Comparison of ENCODE assay signal across 8 mouse cellular contexts in the genomic region with DNA sequence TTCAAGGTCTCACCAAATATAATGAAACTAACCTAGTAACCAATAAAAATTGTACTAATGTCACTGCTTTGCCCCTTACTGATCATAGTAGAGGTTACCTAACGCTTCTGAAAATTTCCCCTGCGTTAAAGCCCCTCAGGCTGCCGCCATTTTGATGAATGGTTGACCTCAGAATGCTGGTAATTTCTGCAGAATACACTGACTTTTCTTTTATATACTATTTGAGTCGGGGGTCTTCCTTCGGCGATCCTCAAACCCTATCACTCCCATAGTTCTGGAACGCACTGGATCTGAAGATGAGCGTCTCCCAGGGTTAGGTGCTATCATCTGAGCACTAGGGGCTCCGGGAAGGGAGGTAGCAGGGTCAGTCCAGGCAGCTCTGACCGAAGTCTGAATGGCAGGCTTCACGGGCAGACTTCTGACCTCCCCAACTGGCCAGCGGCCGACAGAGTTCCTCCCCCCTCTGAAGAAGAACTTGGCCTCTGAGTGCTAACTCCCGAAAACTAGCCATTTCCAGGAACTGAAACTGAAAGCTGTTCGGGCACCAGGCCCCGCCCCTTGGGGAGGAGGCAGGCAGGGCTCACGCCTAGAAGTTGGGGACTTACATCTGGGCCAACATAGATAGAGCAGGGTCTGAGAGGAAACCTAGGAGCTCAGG. TPM values are rescaled to one million over a fixed set of nuclear protein-coding genes. Genes with fewer than 3 reads are reported as not detected.
DNase-seq lines count a peak whose midpoint lies in the region; ATAC-seq and TF ChIP-seq lines count a peak whose summit lies in the region.

No protein-coding gene starts in this region.

- peaks cover 7 to 37% of the 10 kb centered on the region in 2 experiments for H3K4me1 ChIP-seq in MEL (ENCODE audit: control insufficient read depth in 1 of 2, insufficient read depth in 2 of 2, low read length in 2 of 2)
- no peaks in the 10 kb centered on the region for H3K4me1 ChIP-seq in cortical plate, adult 2 months (ENCODE audit: control insufficient read depth, insufficient read depth, low read length)
- no peaks in the 10 kb centered on the region for H3K4me1 ChIP-seq in hindbrain, embryonic 14.5 days (replicated peaks; ENCODE audit: control insufficient read depth, insufficient read depth, low read length)

- H3K79me2 ChIP-seq in MEL (ENCODE audit: control insufficient read depth, insufficient read depth, low read length, poor library complexity) = peaks cover 2% of the 10 kb centered on the region; the same call in 1 of the 2 replicates

- H3K4me2 ChIP-seq in hindbrain, embryonic 14.5 days (replicated peaks) = peak overlapping the region; percentile 33

- H3K9me3 ChIP-seq in MEL (replicated peaks; ENCODE audit: insufficient read depth, low read length) = no peaks in the 10 kb centered on the region
- H3K9me3 ChIP-seq in hindbrain, embryonic 14.5 days (ENCODE audit: control insufficient read depth, low read length) = no peaks in the 10 kb centered on the region

- H3K9ac ChIP-seq in MEL (ENCODE audit: control insufficient read depth, low read depth, low read length, poor library complexity, severe bottlenecking) = peak overlapping the region; percentile 88
- H3K9ac ChIP-seq in hindbrain, embryonic 14.5 days = no peak overlapping the region

- 0 out of 4 replicates have a peak, but pooled peaks of 1 of the 2 experiments have one; percentile 25 for TF ChIP-seq EP300 in MEL (IDR thresholded peaks at IDR 0.05; ENCODE audit: low read depth in 1 of 2, low read length in 2 of 2)

- peak overlapping the region; percentile 84 to 96 for H3K4me3 ChIP-seq in MEL (ENCODE audit: control insufficient read depth in 1 of 2, insufficient read depth in 1 of 2, low read depth in 2 of 2, low read length in 2 of 2)
- peak overlapping the region; percentile 51 for H3K4me3 ChIP-seq in cortical plate, adult 2 months (ENCODE audit: insufficient read depth, low read length)
- no peak overlapping the region for H3K4me3 ChIP-seq in hindbrain, embryonic 14.5 days (replicated peaks; ENCODE audit: low read length)

- no peaks in the 10 kb centered on the region for H3K27me3 ChIP-seq in MEL (ENCODE audit: control insufficient read depth in 1 of 2, insufficient read depth in 2 of 2, low read length in 2 of 2)
- H3K27me3 ChIP-seq in hindbrain, embryonic 14.5 days (ENCODE audit: control insufficient read depth, insufficient read depth, low read length) = no peaks in the 10 kb centered on the region

- peak overlapping the region; percentile 84 for H3K27ac ChIP-seq in MEL (ENCODE audit: control insufficient read depth, low read depth, low read length)
- peak overlapping the region; percentile 89 for H3K27ac ChIP-seq in cortical plate, adult 2 months (ENCODE audit: insufficient read depth, low read length)
- H3K27ac ChIP-seq in hindbrain, embryonic 14.5 days = no peak overlapping the region

- DNase-seq in MEL (ENCODE audit: low read depth, low spot score) = peak; percentile 93
- peak; percentile 90 for DNase-seq in gastrocnemius, adult 18-20 months (ENCODE audit: low spot score)
- peak; percentile 35 for DNase-seq in hindbrain, embryonic 14.5 days (ENCODE audit: low spot score)
- peak; percentile 35 for DNase-seq in left cerebral cortex, adult 11 months (ENCODE audit: low spot score)
- peak; percentile 95 for DNase-seq in lung, postnatal 36 days
- DNase-seq in ovary, postnatal 36 days (ENCODE audit: low spot score) = peak; percentile 85
- peak; percentile 88 to 90 for DNase-seq in thymus, postnatal 36 days

- H3K36me3 ChIP-seq in MEL (ENCODE audit: control insufficient read depth in 1 of 2, insufficient read depth in 2 of 2, low read length in 2 of 2) = peaks cover 0 to 23% of the 10 kb centered on the region in 2 experiments; a peak in 2 of 4 replicates
- H3K36me3 ChIP-seq in hindbrain, embryonic 14.5 days (replicated peaks; ENCODE audit: control insufficient read depth, insufficient read depth) = no peaks in the 10 kb centered on the region

- no peak for TF ChIP-seq RAD21 in MEL (IDR thresholded peaks at IDR 0.05; ENCODE audit: low read depth, low read length)

- no peak for ATAC-seq in hindbrain, embryonic 14.5 days (ENCODE audit: low FRiP score)

- peak in 1 of 2 experiments; percentile 44; a peak in 1 of 4 replicates for TF ChIP-seq POLR2A in MEL (IDR thresholded peaks at IDR 0.05; ENCODE audit: control insufficient read depth in 1 of 2, insufficient read depth in 1 of 2, low read depth in 1 of 2, low read length in 2 of 2, poor library complexity in 1 of 2)
- TF ChIP-seq POLR2A in cortical plate, adult 2 months (IDR thresholded peaks at IDR 0.05; ENCODE audit: extremely low read depth, insufficient read depth, low read length) = no peak

- no peak for TF ChIP-seq CTCF in MEL (IDR thresholded peaks at IDR 0.05 in 2 of 3, conservative IDR thresholded peaks at IDR 0.05 in 1 of 3; ENCODE audit: control insufficient read depth in 1 of 3, insufficient read depth in 1 of 3, low read depth in 2 of 3, low read length in 3 of 3, poor library complexity in 1 of 3, severe bottlenecking in 1 of 3)
- no peak for TF ChIP-seq CTCF in cortical plate, adult 2 months (IDR thresholded peaks at IDR 0.05; ENCODE audit: extremely low read depth, insufficient read depth, low read length)

- 46% methylated on average over 16 of the region's 17 CpGs for WGBS in hindbrain, embryonic 14.5 days

TF ChIP-seq in MEL, 35 proteins besides CTCF, POLR2A, EP300 and RAD21:
- 0 out of 2 replicates have a peak, but pooled peaks have one; percentile 10 for TF ChIP-seq TBP (IDR thresholded peaks at IDR 0.05; ENCODE audit: low read depth, low read length)
- no peak for TF ChIP-seq NRF1 (IDR thresholded peaks at IDR 0.05; ENCODE audit: insufficient read depth, low read depth, low read length, poor library complexity, severe bottlenecking)
- TF ChIP-seq MXI1 (IDR thresholded peaks at IDR 0.05; ENCODE audit: low read depth, low read length) = peak; percentile 14; the same call in 1 of the 2 replicates
- 0 out of 2 replicates have a peak, but pooled peaks have one; percentile 43 for TF ChIP-seq MAZ (IDR thresholded peaks at IDR 0.05; ENCODE audit: low read depth, low read length)
- peak; percentile 46; the same call in 1 of the 2 replicates for TF ChIP-seq HCFC1 (IDR thresholded peaks at IDR 0.05; ENCODE audit: low read depth, low read length)
- no peak for TF ChIP-seq SMC3 (IDR thresholded peaks at IDR 0.05; ENCODE audit: low read depth, low read length)
- TF ChIP-seq NELFE (IDR thresholded peaks at IDR 0.05; ENCODE audit: low read depth, low read length) = peak; percentile 32
- TF ChIP-seq SIN3A (IDR thresholded peaks at IDR 0.05; ENCODE audit: low read length) = peak; percentile 46
- TF ChIP-seq USF1 (IDR thresholded peaks at IDR 0.05; ENCODE audit: low read depth, low read length) = no peak
- no peak for TF ChIP-seq ZKSCAN1 (IDR thresholded peaks at IDR 0.05; ENCODE audit: low read depth, low read length)
- peak; percentile 66; the same call in 1 of the 2 replicates for TF ChIP-seq ETS1 (IDR thresholded peaks at IDR 0.05; ENCODE audit: low read depth, low read length)
- no peak for TF ChIP-seq MEF2A (IDR thresholded peaks at IDR 0.05; ENCODE audit: extremely low read depth, insufficient replicate concordance, low read depth, low read length, poor library complexity, severe bottlenecking)
TF ChIP-seq in MEL: peak in this region for 7.

RNA-seq across cellular contexts. Expression of gene Irgm2, which starts 15.1 kb away (rescaled TPM):
- 0.49 and 1.1 TPM in 2 replicates for total RNA-seq in MEL (2012; rRNA removed)
- 1 to 10 TPM in 1 of 2 experiments, not detected in 1; 1.1 TPM for polyA plus RNA-seq in MEL (2012; ENCODE audit: insufficient read depth in 1 of 2, insufficient read length in 2 of 2, low read depth in 1 of 2, low replicate concordance in 2 of 2, missing spikeins in 1 of 2)
- 4.0 and 5.7 TPM in 2 replicates for polyA plus RNA-seq in cortical plate, adult 2 months (2012; rRNA removed)
- 10 to 100 TPM in 1 of 2 experiments, 1 to 10 TPM in 1; 7.9 to 13.9 TPM for total RNA-seq in gastrocnemius, adult 18-20 months (2021)
- 0.94 and 1.4 TPM in 2 replicates for polyA plus RNA-seq in hindbrain, embryonic 14.5 days (2014; fragmentation: Nextera tagmentation; extraction: Ambion mirVana)

RNA-seq across cellular contexts. Expression of gene Igtp, which starts 15.2 kb away (rescaled TPM):
- 2.9 and 3.7 TPM in 2 replicates for total RNA-seq in MEL (2012; rRNA removed)
- 1 to 10 TPM in 1 of 2 experiments, not detected in 1; 3.6 TPM for polyA plus RNA-seq in MEL (2012; ENCODE audit: insufficient read depth in 1 of 2, insufficient read length in 2 of 2, low read depth in 1 of 2, low replicate concordance in 2 of 2, missing spikeins in 1 of 2)
- polyA plus RNA-seq in cortical plate, adult 2 months (2012; rRNA removed) = 9.0 and 9.6 TPM in 2 replicates
- 10 to 100 TPM in 1 of 2 experiments, 1 to 10 TPM in 1; 6.7 to 13.8 TPM for total RNA-seq in gastrocnemius, adult 18-20 months (2021)
- 1.5 and 2.4 TPM in 2 replicates for polyA plus RNA-seq in hindbrain, embryonic 14.5 days (2014; fragmentation: Nextera tagmentation; extraction: Ambion mirVana)

RNA-seq across cellular contexts. Expression of gene Mrpl22, which starts 43.1 kb away (rescaled TPM):
- total RNA-seq in MEL (2012; rRNA removed) = 187 TPM in 2 replicates
- 100 to 1,000 TPM in 1 of 2 experiments, not detected in 1; 144 TPM for polyA plus RNA-seq in MEL (2012; ENCODE audit: insufficient read depth in 1 of 2, insufficient read length in 2 of 2, low read depth in 1 of 2, low replicate concordance in 2 of 2, missing spikeins in 1 of 2)
- 50.0 and 50.1 TPM in 2 replicates for polyA plus RNA-seq in cortical plate, adult 2 months (2012; rRNA removed)
- 10 to 100 TPM; 44.2 to 47.3 TPM for total RNA-seq in gastrocnemius, adult 18-20 months (2021)
- 86.9 and 98.4 TPM in 2 replicates for polyA plus RNA-seq in hindbrain, embryonic 14.5 days (2014; fragmentation: Nextera tagmentation; extraction: Ambion mirVana)

RNA-seq across cellular contexts. Expression of gene Gemin5, which starts 46.2 kb away (rescaled TPM):
- 68.7 and 71.9 TPM in 2 replicates for total RNA-seq in MEL (2012; rRNA removed)
- 10 to 100 TPM; 46.5 to 52.5 TPM for polyA plus RNA-seq in MEL (2012; ENCODE audit: insufficient read depth in 1 of 2, insufficient read length in 2 of 2, low read depth in 1 of 2, low replicate concordance in 2 of 2, missing spikeins in 1 of 2)
- 8.6 and 9.5 TPM in 2 replicates for polyA plus RNA-seq in cortical plate, adult 2 months (2012; rRNA removed)
- total RNA-seq in gastrocnemius, adult 18-20 months (2021) = 1 to 10 TPM; 8.8 to 8.9 TPM
- 12.5 and 15.5 TPM in 2 replicates for polyA plus RNA-seq in hindbrain, embryonic 14.5 days (2014; fragmentation: Nextera tagmentation; extraction: Ambion mirVana)

Comparison
In these comparisons a context has a peak if more than half of its experiments do, and no peak if none do; other contexts are left out.
1. DNase-seq: peak in every context shown above with its lines; median percentile 95 in lung, postnatal 36 days; 93 in MEL; 90 in gastrocnemius, adult 18-20 months; 89 in thymus, postnatal 36 days; 85 in ovary, postnatal 36 days; 35 in hindbrain, embryonic 14.5 days; 35 in left cerebral cortex, adult 11 months.